Mouse (Mus musculus) limb, embryonic 12.5 days (tissue): ENCODE data around the gene Setd5. TPM values are rescaled to one million over a fixed set of nuclear protein-coding genes. Genes with fewer than 3 reads are reported as not detected.

Experiments used
- ATAC-seq: fragments of 200-750 bp; cut with Nextera tagmentation; 2 replicates; pipeline ENCODE4 v1.8.0; 2017; ENCODE audit warnings: low read depth, moderate TSS enrichment; ENCODE audit not compliant: insufficient number of reproducible peaks, insufficient read depth, low FRiP score, low TSS enrichment
- H3K27ac ChIP-seq: fragments of 300-500 bp; sonication (generic); 2 replicates; pipeline ENCODE4 v1.5.1; 2016; ENCODE audit warnings: mild to moderate bottlenecking, moderate library complexity
- H3K27me3 ChIP-seq: fragments of 300-500 bp; sonication (generic); 2 replicates; pipeline ENCODE4 v1.6.1; 2016; ENCODE audit warnings: mild to moderate bottlenecking, moderate library complexity
- H3K36me3 ChIP-seq: fragments of 300-500 bp; sonication (generic); 2 replicates; pipeline ENCODE4 v1.6.1; 2016; ENCODE audit warnings: mild to moderate bottlenecking, moderate library complexity
- H3K4me1 ChIP-seq: fragments of 300-500 bp; sonication (generic); replicated peaks from 2 replicates; pipeline ENCODE4 v1.6.1; 2016
- H3K4me2 ChIP-seq: fragments of 300-500 bp; sonication (generic); 2 replicates; pipeline ENCODE4 v1.6.1; 2016; ENCODE audit warnings: mild to moderate bottlenecking, moderate library complexity
- H3K4me3 ChIP-seq: fragments of 300-500 bp; sonication (generic); replicated peaks from 2 replicates; pipeline ENCODE4 v1.5.1; 2016; ENCODE audit warnings: mild to moderate bottlenecking
- H3K9ac ChIP-seq: fragments of 300-500 bp; sonication (generic); replicated peaks from 2 replicates; pipeline ENCODE4 v1.6.1; 2016; ENCODE audit warnings: mild to moderate bottlenecking, moderate library complexity
- H3K9me3 ChIP-seq: fragments of 300-500 bp; sonication (generic); 2 replicates; pipeline ENCODE4 v1.6.1; 2016; ENCODE audit warnings: mild to moderate bottlenecking, moderate library complexity
- WGBS: fragments of 180-500 bp; shearing (Covaris S2); methylation state at CpG from one replicate; pipeline ENCODE4 v1.1.7; 2016; 5-methylcytosine and 5-hydroxymethylcytosine counted together
- polyA plus RNA-seq: library from polyadenylated mRNA; unstranded; fragments of >200 nt; fragmentation: Nextera tagmentation; extraction: Ambion mirVana; gene quantifications from 2 replicates; pipeline ENCODE4 v1.2.1, GENCODE M21; 2016

Gene Setd5
- polyA plus RNA-seq, 1 experiment from 2014 or later, result 74.4 TPM

DNA sequence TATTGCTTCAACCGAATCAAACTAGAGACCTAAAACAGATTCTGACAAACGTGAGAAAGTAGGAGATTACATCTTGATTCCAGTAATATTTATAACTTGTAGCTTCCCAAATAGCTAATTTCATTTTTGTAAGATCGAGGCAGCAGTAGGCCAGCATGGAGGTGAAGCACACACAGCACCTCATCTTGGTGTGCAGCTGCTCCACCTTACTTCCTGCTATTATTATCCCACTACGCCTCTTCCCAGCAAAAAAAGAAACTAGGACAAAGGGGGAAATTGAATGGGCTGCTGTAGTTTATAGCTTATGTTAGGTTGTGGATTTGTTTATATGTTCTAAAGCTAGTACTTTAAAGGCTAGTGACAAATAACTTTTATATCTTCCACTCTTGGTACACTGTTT, 7.4 kb downstream of the Setd5 start:
- Histone ChIP-seq H3K4me1 (peaks cover 18% of the 10 kb centered on the region), H3K27ac (no peak overlapping the region), H3K36me3 (no peaks in the 10 kb centered on the region), H3K9ac (no peak overlapping the region), H3K27me3 (no peaks in the 10 kb centered on the region), H3K4me3 (no peak overlapping the region), H3K9me3 (no peaks in the 10 kb centered on the region), H3K4me2 (no peak overlapping the region)
- 79% methylated on average over 4 of the region's 4 CpGs for WGBS
- no peak for ATAC-seq

DNA sequence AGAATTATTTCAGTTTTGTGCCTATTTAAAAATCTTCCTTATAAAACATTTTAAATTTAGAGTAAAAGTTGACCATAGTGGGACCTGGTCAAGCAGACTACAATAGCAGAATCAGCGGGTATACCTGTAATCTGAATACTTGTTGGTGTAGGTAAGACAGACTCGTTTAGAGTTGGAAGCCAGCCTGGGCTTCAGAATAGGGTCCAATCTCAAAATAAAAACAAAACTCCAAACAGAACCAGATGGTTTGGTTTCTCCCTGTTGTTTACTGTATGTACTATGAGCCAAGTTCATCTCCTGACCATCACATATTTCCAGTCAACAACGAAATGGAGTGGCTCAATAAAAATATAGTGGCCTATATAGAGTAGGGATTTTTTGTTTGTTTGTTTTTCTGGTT, 16.0 kb downstream of the Setd5 start:
- ATAC-seq, result no peak
- Histone ChIP-seq H3K27me3 (no peaks in the 10 kb centered on the region), H3K4me2 (no peak overlapping the region), H3K9me3 (no peaks in the 10 kb centered on the region), H3K4me3 (no peak overlapping the region), H3K4me1 (no peaks in the 10 kb centered on the region), H3K9ac (no peak overlapping the region), H3K36me3 (peaks cover 4% of the 10 kb centered on the region; the same call in 1 of the 2 replicates), H3K27ac (no peak overlapping the region)
- WGBS, result 90% methylated on average over 3 of the region's 3 CpGs

- Histone ChIP-seq H3K4me1 (peaks cover 6% of the 10 kb centered on the region), H3K4me2 (no peak overlapping the region), H3K36me3 (peaks cover 4% of the 10 kb centered on the region; the same call in 1 of the 2 replicates), H3K27me3 (no peaks in the 10 kb centered on the region), H3K9ac (no peak overlapping the region), H3K4me3 (no peak overlapping the region), H3K27ac (no peak overlapping the region), H3K9me3 (no peaks in the 10 kb centered on the region)
- ATAC-seq, result no peak
- WGBS, result 100% methylated on average over 1 of the region's 1 CpGs
Observed at GRCm38 (mm10) chr6:113095547-113095946, 18.4 kb downstream of the Setd5 start.

DNA sequence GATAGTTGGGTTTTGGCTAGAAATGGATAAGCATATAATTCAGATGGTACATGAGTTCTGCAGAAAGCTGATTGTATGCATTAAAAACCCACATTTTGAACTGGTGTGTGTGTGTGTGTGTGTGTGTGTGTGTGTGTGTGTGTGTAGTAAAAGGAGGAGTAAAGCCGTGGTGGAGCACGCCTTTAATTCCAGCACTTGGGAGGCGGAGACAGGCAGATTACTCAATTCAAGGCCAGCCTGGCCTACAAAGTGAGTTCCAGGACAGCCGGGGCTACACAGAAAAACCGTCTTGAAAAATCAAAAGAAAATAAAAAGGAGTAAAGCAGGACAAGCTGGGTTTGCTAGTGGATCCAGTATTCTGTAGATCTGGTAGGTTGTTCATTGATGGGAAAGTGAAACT, 20.5 kb downstream of the Setd5 start:
- H3K9me3 ChIP-seq, result no peaks in the 10 kb centered on the region
- peaks cover 4% of the 10 kb centered on the region; the same call in 1 of the 2 replicates for H3K36me3 ChIP-seq
- no peaks in the 10 kb centered on the region for H3K27me3 ChIP-seq
- ATAC-seq, result no peak
- no peak overlapping the region for H3K27ac ChIP-seq
- 92% methylated on average over 5 of the region's 5 CpGs for WGBS
- H3K9ac ChIP-seq, result no peak overlapping the region
- H3K4me2 ChIP-seq, result no peak overlapping the region
- no peak overlapping the region for H3K4me3 ChIP-seq
- H3K4me1 ChIP-seq, result peaks cover 6% of the 10 kb centered on the region

- Histone ChIP-seq H3K4me1 (peaks cover 6% of the 10 kb centered on the region), H3K9ac (no peak overlapping the region), H3K9me3 (no peaks in the 10 kb centered on the region), H3K27ac (peak overlapping the region; percentile 17; the same call in 1 of the 2 replicates), H3K4me2 (no peak overlapping the region), H3K36me3 (peaks cover 8% of the 10 kb centered on the region), H3K27me3 (no peaks in the 10 kb centered on the region), H3K4me3 (no peak overlapping the region)
- no peak for ATAC-seq
- WGBS, result 67% methylated on average over 5 of the region's 5 CpGs
Observed at GRCm38 (mm10) chr6:113099640-113100289, 22.6 kb downstream of the Setd5 start.

GRCm38 (mm10) chr6:113102541-113102940, 25.4 kb downstream of the Setd5 start:
- Histone ChIP-seq H3K9ac (no peak overlapping the region), H3K4me3 (no peak overlapping the region), H3K4me2 (no peak overlapping the region), H3K36me3 (peaks cover 21% of the 10 kb centered on the region), H3K4me1 (peaks cover 6% of the 10 kb centered on the region), H3K27me3 (no peaks in the 10 kb centered on the region), H3K27ac (no peak overlapping the region), H3K9me3 (no peaks in the 10 kb centered on the region)
- 85% methylated on average over 4 of the region's 4 CpGs for WGBS
- ATAC-seq, result no peak

- Histone ChIP-seq H3K4me1 (peaks cover 6% of the 10 kb centered on the region), H3K27me3 (no peaks in the 10 kb centered on the region), H3K4me2 (no peak overlapping the region), H3K9me3 (no peaks in the 10 kb centered on the region), H3K36me3 (peaks cover 22% of the 10 kb centered on the region), H3K9ac (no peak overlapping the region), H3K27ac (no peak overlapping the region), H3K4me3 (no peak overlapping the region)
- no peak for ATAC-seq
Observed at GRCm38 (mm10) chr6:113103765-113104164, 26.6 kb downstream of the Setd5 start.

GRCm38 (mm10) chr6:113109378-113109777, 32.2 kb downstream of the Setd5 start:
- no peak for ATAC-seq
- peaks cover 69% of the 10 kb centered on the region for H3K36me3 ChIP-seq

DNA sequence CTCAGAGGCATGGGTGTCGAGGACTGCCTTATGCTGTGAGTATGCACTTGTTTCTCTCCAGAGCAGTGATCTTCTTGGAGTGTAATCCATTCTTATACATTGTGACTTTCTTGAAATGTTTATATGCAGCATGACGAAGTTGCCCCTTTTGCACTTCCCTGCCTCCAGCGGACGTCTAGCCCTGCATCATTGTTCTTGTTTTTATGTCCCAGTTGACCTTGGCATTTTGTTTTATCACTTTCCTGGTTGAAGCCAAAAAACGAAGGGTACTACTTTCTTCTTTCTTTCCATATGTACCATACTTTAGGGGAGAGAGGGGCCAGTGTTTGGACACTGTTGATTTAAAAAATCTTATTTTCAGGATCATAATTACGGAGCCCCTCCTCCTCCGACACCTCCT, 32.8 kb downstream of the Setd5 start:
- no peak overlapping the region for H3K27ac ChIP-seq
- H3K27me3 ChIP-seq, result no peaks in the 10 kb centered on the region
- H3K4me3 ChIP-seq, result no peak overlapping the region
- no peaks in the 10 kb centered on the region for H3K4me1 ChIP-seq
- H3K36me3 ChIP-seq, result peaks cover 69% of the 10 kb centered on the region
- 90% methylated on average over 7 of the region's 7 CpGs for WGBS
- H3K9ac ChIP-seq, result no peak overlapping the region
- no peaks in the 10 kb centered on the region for H3K9me3 ChIP-seq
- no peak overlapping the region for H3K4me2 ChIP-seq
- ATAC-seq, result no peak

More at GRCm38 (mm10) chr6:113109378-113109777, 32.2 kb downstream of the Setd5 start:
- Histone ChIP-seq H3K4me2 (no peak overlapping the region), H3K9me3 (no peaks in the 10 kb centered on the region), H3K4me1 (no peaks in the 10 kb centered on the region), H3K9ac (no peak overlapping the region), H3K4me3 (no peak overlapping the region), H3K27me3 (no peaks in the 10 kb centered on the region), H3K27ac (no peak overlapping the region)
- WGBS, result 90% methylated on average over 3 of the region's 3 CpGs

- Histone ChIP-seq H3K27ac (no peak overlapping the region), H3K36me3 (peaks cover 88% of the 10 kb centered on the region), H3K4me3 (no peak overlapping the region), H3K27me3 (no peaks in the 10 kb centered on the region), H3K4me2 (no peak overlapping the region), H3K4me1 (no peaks in the 10 kb centered on the region), H3K9me3 (no peaks in the 10 kb centered on the region), H3K9ac (no peak overlapping the region)
- ATAC-seq, result no peak
- 97% methylated on average over 10 of the region's 10 CpGs for WGBS
Observed at GRCm38 (mm10) chr6:113120806-113121205, 43.6 kb downstream of the Setd5 start.

GRCm38 (mm10) chr6:113133360-113133759, 56.2 kb downstream of the Setd5 start:
- peaks cover 67% of the 10 kb centered on the region for H3K36me3 ChIP-seq
- no peak overlapping the region for H3K9ac ChIP-seq
- no peak overlapping the region for H3K4me3 ChIP-seq
- H3K4me1 ChIP-seq, result no peaks in the 10 kb centered on the region
- whole genome bisulfite sequencing, result 90% methylated on average over 2 of the region's 2 CpGs
- ATAC-seq, result no peak
- no peak overlapping the region for H3K27ac ChIP-seq
- no peaks in the 10 kb centered on the region for H3K9me3 ChIP-seq
- H3K4me2 ChIP-seq, result no peak overlapping the region
- no peaks in the 10 kb centered on the region for H3K27me3 ChIP-seq
